Mouse (Mus musculus) embryonic facial prominence, embryonic 13.5 days (tissue): Measurements from ENCODE around the gene Pxylp1. TPM values are rescaled to one million over a fixed set of nuclear protein-coding genes. Genes with fewer than 3 reads are reported as not detected.
A peak's percentile ranks its signal among the peaks of the same experiment; 100 is the strongest.

ENCODE experiments used
- ATAC-seq: fragments of 200-750 bp; cut with Nextera tagmentation; 2 replicates; pipeline ENCODE4 v1.8.0; 2017; ENCODE audit warnings: low read depth; ENCODE audit not compliant: insufficient number of reproducible peaks, insufficient read depth, low FRiP score, low TSS enrichment
- H3K27ac ChIP-seq: fragments of 300-500 bp; sonication (generic); 2 replicates; pipeline ENCODE4 v1.5.1; 2015; ENCODE audit warnings: moderate library complexity, mild to moderate bottlenecking, inconsistent platforms
- H3K27me3 ChIP-seq: fragments of 300-500 bp; sonication (generic); 2 replicates; pipeline ENCODE4 v1.6.1; 2015; ENCODE audit warnings: mild to moderate bottlenecking, inconsistent platforms
- H3K36me3 ChIP-seq: fragments of 300-500 bp; sonication (generic); 2 replicates; pipeline ENCODE4 v1.6.1; 2015; ENCODE audit warnings: mild to moderate bottlenecking, inconsistent platforms
- H3K4me1 ChIP-seq: fragments of 300-500 bp; sonication (generic); 2 replicates; pipeline ENCODE4 v1.6.1; 2015; ENCODE audit warnings: inconsistent platforms
- H3K4me2 ChIP-seq: fragments of 300-500 bp; sonication (generic); 2 replicates; pipeline ENCODE4 v1.6.1; 2015; ENCODE audit warnings: moderate library complexity, mild to moderate bottlenecking, inconsistent platforms
- H3K4me3 ChIP-seq: fragments of 300-500 bp; sonication (generic); 2 replicates; pipeline ENCODE4 v1.5.1; 2015; ENCODE audit warnings: mild to moderate bottlenecking, inconsistent platforms
- H3K9ac ChIP-seq: fragments of 300-500 bp; sonication (generic); 2 replicates; pipeline ENCODE4 v1.6.1; 2015; ENCODE audit warnings: mild to moderate bottlenecking, inconsistent platforms
- H3K9me3 ChIP-seq: fragments of 300-500 bp; sonication (generic); 2 replicates; pipeline ENCODE4 v1.6.1; 2016; ENCODE audit warnings: inconsistent platforms
- WGBS: fragments of 180-500 bp; shearing (Covaris S2); methylation state at CpG from one replicate; pipeline ENCODE4 v1.1.7; 2015; ENCODE audit warnings: mixed read lengths; 5-methylcytosine and 5-hydroxymethylcytosine counted together
- polyA plus RNA-seq: library from polyadenylated mRNA; unstranded; fragments of >200 nt; fragmentation: Nextera tagmentation; extraction: Ambion mirVana; gene quantifications from 2 replicates; pipeline ENCODE4 v1.2.1, GENCODE M21; 2015

The Pxylp1 gene
- polyA plus RNA-seq, 1 experiment from 2014 or later = 33.7 TPM

GRCm38 (mm10) chr9:96914005-96914404 lies 21.5 kb upstream of the Pxylp1 start:
- Histone ChIP-seq H3K36me3 (no peaks in the 10 kb centered on the region), H3K9ac (no peak overlapping the region), H3K9me3 (no peaks in the 10 kb centered on the region), H3K27ac (no peak overlapping the region), H3K4me3 (no peak overlapping the region), H3K4me2 (no peak overlapping the region), H3K4me1 (no peaks in the 10 kb centered on the region), H3K27me3 (no peaks in the 10 kb centered on the region)
- no peak for ATAC-seq
- 82% methylated on average over 3 of the region's 3 CpGs for WGBS

GRCm38 (mm10) chr9:96909503-96909902 lies 17.0 kb upstream of the Pxylp1 start:
- no peak overlapping the region for H3K4me3 ChIP-seq
- no peak for ATAC-seq
- H3K9me3 ChIP-seq = no peaks in the 10 kb centered on the region
- H3K4me2 ChIP-seq = no peak overlapping the region
- H3K27me3 ChIP-seq = no peaks in the 10 kb centered on the region
- no peak overlapping the region for H3K27ac ChIP-seq
- H3K9ac ChIP-seq = no peak overlapping the region
- no peaks in the 10 kb centered on the region for H3K4me1 ChIP-seq
- H3K36me3 ChIP-seq = no peaks in the 10 kb centered on the region
- 88% methylated on average over 1 of the region's 1 CpGs for WGBS

GRCm38 (mm10) chr9:96908737-96909136 lies 16.3 kb upstream of the Pxylp1 start:
- Histone ChIP-seq H3K4me2 (no peak overlapping the region), H3K27me3 (no peaks in the 10 kb centered on the region), H3K9ac (no peak overlapping the region), H3K36me3 (no peaks in the 10 kb centered on the region), H3K4me3 (no peak overlapping the region), H3K4me1 (no peaks in the 10 kb centered on the region), H3K9me3 (no peaks in the 10 kb centered on the region), H3K27ac (no peak overlapping the region)
- no peak for ATAC-seq
- WGBS = 71% methylated on average over 2 of the region's 2 CpGs

GRCm38 (mm10) chr9:96904360-96905355 lies 12.2 kb upstream of the Pxylp1 start:
- H3K9me3 ChIP-seq = no peaks in the 10 kb centered on the region
- no peak overlapping the region for H3K27ac ChIP-seq
- no peak overlapping the region for H3K4me2 ChIP-seq
- no peak for ATAC-seq
- H3K4me3 ChIP-seq = no peak overlapping the region
- WGBS = 92% methylated on average over 7 of the region's 7 CpGs
- no peaks in the 10 kb centered on the region for H3K36me3 ChIP-seq
- H3K4me1 ChIP-seq = no peaks in the 10 kb centered on the region
- no peak overlapping the region for H3K9ac ChIP-seq
- H3K27me3 ChIP-seq = no peaks in the 10 kb centered on the region

- no peaks in the 10 kb centered on the region for H3K4me1 ChIP-seq
- 78% methylated on average over 5 of the region's 5 CpGs for WGBS
- no peak overlapping the region for H3K4me2 ChIP-seq
- H3K36me3 ChIP-seq = no peaks in the 10 kb centered on the region
- no peak overlapping the region for H3K27ac ChIP-seq
- H3K9ac ChIP-seq = no peak overlapping the region
- no peak overlapping the region for H3K4me3 ChIP-seq
- no peaks in the 10 kb centered on the region for H3K27me3 ChIP-seq
- no peak for ATAC-seq
- no peaks in the 10 kb centered on the region for H3K9me3 ChIP-seq
These were observed 7.2 kb upstream of the Pxylp1 start for GRCm38 (mm10) chr9:96899717-96900116.

GRCm38 (mm10) chr9:96899004-96899403 lies 6.5 kb upstream of the Pxylp1 start:
- no peak overlapping the region for H3K27ac ChIP-seq
- no peaks in the 10 kb centered on the region for H3K4me1 ChIP-seq
- no peaks in the 10 kb centered on the region for H3K27me3 ChIP-seq
- H3K4me3 ChIP-seq = no peak overlapping the region
- H3K9ac ChIP-seq = no peak overlapping the region
- no peaks in the 10 kb centered on the region for H3K36me3 ChIP-seq
- H3K4me2 ChIP-seq = no peak overlapping the region
- ATAC-seq = no peak
- H3K9me3 ChIP-seq = no peaks in the 10 kb centered on the region

GRCm38 (mm10) chr9:96896690-96897089 lies 4.2 kb upstream of the Pxylp1 start:
- Histone ChIP-seq H3K4me3 (no peak overlapping the region), H3K27me3 (no peaks in the 10 kb centered on the region), H3K9ac (no peak overlapping the region), H3K27ac (no peak overlapping the region), H3K36me3 (no peaks in the 10 kb centered on the region), H3K4me2 (no peak overlapping the region), H3K9me3 (no peaks in the 10 kb centered on the region), H3K4me1 (0 out of 2 replicates have a peak, but pooled peaks cover 4% of the 10 kb centered on the region)
- 90% methylated on average over 1 of the region's 1 CpGs for WGBS
- no peak for ATAC-seq

GRCm38 (mm10) chr9:96893582-96893981 lies 1.1 kb upstream of the Pxylp1 start:
- Histone ChIP-seq H3K36me3 (no peaks in the 10 kb centered on the region), H3K4me1 (peaks cover 12% of the 10 kb centered on the region), H3K9me3 (no peaks in the 10 kb centered on the region), H3K27me3 (no peaks in the 10 kb centered on the region), H3K9ac (no peak overlapping the region), H3K4me3 (no peak overlapping the region), H3K4me2 (no peak overlapping the region), H3K27ac (no peak overlapping the region)
- ATAC-seq = no peak
- WGBS = 79% methylated on average over 5 of the region's 5 CpGs

- no peaks in the 10 kb centered on the region for H3K9me3 ChIP-seq
- 73% methylated on average over 12 of the region's 12 CpGs for WGBS
- H3K4me1 ChIP-seq = peaks cover 23% of the 10 kb centered on the region
- H3K27me3 ChIP-seq = peaks cover 10% of the 10 kb centered on the region
- no peak overlapping the region for H3K4me3 ChIP-seq
- no peak overlapping the region for H3K4me2 ChIP-seq
- no peak overlapping the region for H3K9ac ChIP-seq
- H3K36me3 ChIP-seq = no peaks in the 10 kb centered on the region
- ATAC-seq = no peak
- H3K27ac ChIP-seq = no peak overlapping the region
These were observed 833 bp downstream of the Pxylp1 start for GRCm38 (mm10) chr9:96891341-96892330.

- H3K27ac ChIP-seq = no peak overlapping the region
- WGBS = 88% methylated on average over 6 of the region's 6 CpGs
- peaks cover 14% of the 10 kb centered on the region for H3K27me3 ChIP-seq
- H3K4me1 ChIP-seq = peaks cover 23% of the 10 kb centered on the region
- no peak for ATAC-seq
- H3K9ac ChIP-seq = no peak overlapping the region
- no peak overlapping the region for H3K4me2 ChIP-seq
- no peaks in the 10 kb centered on the region for H3K36me3 ChIP-seq
- H3K9me3 ChIP-seq = no peaks in the 10 kb centered on the region
- H3K4me3 ChIP-seq = no peak overlapping the region
These were observed 1.7 kb downstream of the Pxylp1 start for GRCm38 (mm10) chr9:96890756-96891155.

GRCm38 (mm10) chr9:96890266-96890665 lies 2.2 kb downstream of the Pxylp1 start:
- H3K27ac ChIP-seq = no peak overlapping the region
- H3K4me2 ChIP-seq = peak overlapping the region; percentile 94
- 70% methylated on average over 6 of the region's 6 CpGs for WGBS

More at GRCm38 (mm10) chr9:96890266-96890665, 2.2 kb downstream of the Pxylp1 start:
- no peak overlapping the region for H3K9ac ChIP-seq
- peak overlapping the region; percentile 69; the same call in 1 of the 2 replicates for H3K4me3 ChIP-seq
- no peaks in the 10 kb centered on the region for H3K36me3 ChIP-seq
- no peaks in the 10 kb centered on the region for H3K9me3 ChIP-seq
- ATAC-seq = no peak
- peaks cover 14% of the 10 kb centered on the region for H3K27me3 ChIP-seq
- peaks cover 23% of the 10 kb centered on the region for H3K4me1 ChIP-seq
